Mouse (Mus musculus): ENCODE data around the gene Cr2. TPM values are rescaled to one million over a fixed set of nuclear protein-coding genes. Genes with fewer than 3 reads are reported as not detected.
A peak's percentile ranks its signal among the peaks of the same experiment; 100 is the strongest.
"Not testable (repeated sequence)": the region's sequence is repeated elsewhere in the genome, so short reads cannot be mapped to it uniquely, and the experiment has no call there.

Cr2 gene
- total RNA-seq (2014; fragmentation: Nextera tagmentation) (not detected in 2 replicates), total RNA-seq (2017) (0.12 and 0.38 TPM in 2 replicates), polyA plus RNA-seq (2012) (not detected in 2 replicates)

GRCm38 (mm10) chr1:195175980-195176931 is at the start of gene Cr2:
Gene Cr2 (minus strand): TSS chr1:195176716.
- Histone ChIP-seq H3K9me3 (replicated peaks) (no peaks in the 10 kb centered on the region), H3K36me3 (replicated peaks) (no peaks in the 10 kb centered on the region), H3K4me3 (ENCODE audit: low read depth, low read length) (no peak within 1 kb of the TSS), H3K4me1 (ENCODE audit: insufficient read depth, low read depth, low read length) (no peaks in the 10 kb centered on the region), H3K27me3 (ENCODE audit: insufficient read depth, low read length) (peaks cover 5% of the 10 kb centered on the region; the same call in 1 of the 2 replicates)
- no peak for ATAC-seq (ENCODE audit: extremely low read depth, insufficient number of reproducible peaks, low FRiP score, poor library complexity, severe bottlenecking)
- no peak for TF ChIP-seq TAL1 (conservative IDR thresholded peaks at IDR 0.05; ENCODE audit: low read depth, low read length)
- no peak for TF ChIP-seq CTCF (IDR thresholded peaks at IDR 0.05; ENCODE audit: low read depth, low read length)
- TF ChIP-seq GATA1 (IDR thresholded peaks at IDR 0.05; ENCODE audit: borderline replicate concordance, low read length), result no peak
- TF ChIP-seq GATA2 (IDR thresholded peaks at IDR 0.05; ENCODE audit: borderline replicate concordance, low read depth, low read length), result no peak
- TF ChIP-seq POLR2AphosphoS5 (IDR thresholded peaks at IDR 0.05; ENCODE audit: insufficient replicate concordance, low read depth, low read length), result no peak
- no peak for DNase-seq (ENCODE audit: low spot score)

- H3K27me3 ChIP-seq (ENCODE audit: insufficient read depth, low read length), result no peaks in the 10 kb centered on the region
- DNase-seq (ENCODE audit: low spot score) (no peak), ATAC-seq (ENCODE audit: extremely low read depth, insufficient number of reproducible peaks, low FRiP score, poor library complexity, severe bottlenecking) (no peak)
- no peaks in the 10 kb centered on the region for H3K9me3 ChIP-seq (replicated peaks)
- no peaks in the 10 kb centered on the region for H3K4me1 ChIP-seq (ENCODE audit: insufficient read depth, low read depth, low read length)
- H3K36me3 ChIP-seq (replicated peaks), result no peaks in the 10 kb centered on the region
- H3K4me3 ChIP-seq (ENCODE audit: low read depth, low read length), result no peak overlapping the region
- TF ChIP-seq GATA1 (IDR thresholded peaks at IDR 0.05; ENCODE audit: borderline replicate concordance, low read length) (no peak), POLR2AphosphoS5 (IDR thresholded peaks at IDR 0.05; ENCODE audit: insufficient replicate concordance, low read depth, low read length) (no peak), CTCF (IDR thresholded peaks at IDR 0.05; ENCODE audit: low read depth, low read length) (no peak), TAL1 (conservative IDR thresholded peaks at IDR 0.05; ENCODE audit: low read depth, low read length) (no peak), GATA2 (IDR thresholded peaks at IDR 0.05; ENCODE audit: borderline replicate concordance, low read depth, low read length) (no peak)
Measured at GRCm38 (mm10) chr1:195221781-195222180, 45.3 kb upstream of the Cr2 start.

- DNase-seq (ENCODE audit: low spot score); H3K9me3 ChIP-seq (replicated peaks); ATAC-seq (ENCODE audit: extremely low read depth, insufficient number of reproducible peaks, low FRiP score, poor library complexity, severe bottlenecking); H3K36me3 ChIP-seq (replicated peaks); H3K4me1 ChIP-seq (ENCODE audit: insufficient read depth, low read depth, low read length); H3K27me3 ChIP-seq (ENCODE audit: insufficient read depth, low read length); H3K4me3 ChIP-seq (ENCODE audit: low read depth, low read length): not testable (repeated sequence)
Measured at GRCm38 (mm10) chr1:195212851-195213250, 36.3 kb upstream of the Cr2 start.

GRCm38 (mm10) chr1:195184746-195185145 is 8.2 kb upstream of the Cr2 start:
- no peaks in the 10 kb centered on the region for H3K27me3 ChIP-seq (ENCODE audit: insufficient read depth, low read length)
- H3K36me3 ChIP-seq (replicated peaks), result no peaks in the 10 kb centered on the region
- DNase-seq (ENCODE audit: low spot score) (no peak), ATAC-seq (ENCODE audit: extremely low read depth, insufficient number of reproducible peaks, low FRiP score, poor library complexity, severe bottlenecking) (no peak)
- no peak for TF ChIP-seq CTCF (IDR thresholded peaks at IDR 0.05; ENCODE audit: low read depth, low read length)
- no peak for TF ChIP-seq POLR2AphosphoS5 (IDR thresholded peaks at IDR 0.05; ENCODE audit: insufficient replicate concordance, low read depth, low read length)
- TF ChIP-seq GATA2 (IDR thresholded peaks at IDR 0.05; ENCODE audit: borderline replicate concordance, low read depth, low read length), result no peak
- no peak for TF ChIP-seq TAL1 (conservative IDR thresholded peaks at IDR 0.05; ENCODE audit: low read depth, low read length)
- TF ChIP-seq GATA1 (IDR thresholded peaks at IDR 0.05; ENCODE audit: borderline replicate concordance, low read length), result no peak
- H3K9me3 ChIP-seq (replicated peaks), result no peaks in the 10 kb centered on the region
- no peaks in the 10 kb centered on the region for H3K4me1 ChIP-seq (ENCODE audit: insufficient read depth, low read depth, low read length)
- H3K4me3 ChIP-seq (ENCODE audit: low read depth, low read length), result no peak overlapping the region

- no peak for TF ChIP-seq CTCF (IDR thresholded peaks at IDR 0.05; ENCODE audit: low read depth, low read length)
- TF ChIP-seq POLR2AphosphoS5 (IDR thresholded peaks at IDR 0.05; ENCODE audit: insufficient replicate concordance, low read depth, low read length), result no peak
- TF ChIP-seq GATA2 (IDR thresholded peaks at IDR 0.05; ENCODE audit: borderline replicate concordance, low read depth, low read length), result no peak
- ATAC-seq (ENCODE audit: extremely low read depth, insufficient number of reproducible peaks, low FRiP score, poor library complexity, severe bottlenecking) (no peak), DNase-seq (ENCODE audit: low spot score) (no peak)
- Histone ChIP-seq H3K4me3 (ENCODE audit: low read depth, low read length) (no peak overlapping the region), H3K9me3 (replicated peaks) (no peaks in the 10 kb centered on the region), H3K27me3 (ENCODE audit: insufficient read depth, low read length) (peaks cover 4% of the 10 kb centered on the region; the same call in 1 of the 2 replicates), H3K36me3 (replicated peaks) (no peaks in the 10 kb centered on the region), H3K4me1 (ENCODE audit: insufficient read depth, low read depth, low read length) (no peaks in the 10 kb centered on the region)
Measured at GRCm38 (mm10) chr1:195164996-195165755, 11.3 kb downstream of the Cr2 start.

GRCm38 (mm10) chr1:195132070-195132469 is 44.4 kb downstream of the Cr2 start:
- peaks cover 18% of the 10 kb centered on the region for H3K36me3 ChIP-seq (replicated peaks)
- DNase-seq (ENCODE audit: low spot score), result no peak
- no peak for TF ChIP-seq GATA2 (IDR thresholded peaks at IDR 0.05; ENCODE audit: borderline replicate concordance, low read depth, low read length)
- no peak for TF ChIP-seq CTCF (IDR thresholded peaks at IDR 0.05; ENCODE audit: low read depth, low read length)
- no peak for TF ChIP-seq GATA1 (IDR thresholded peaks at IDR 0.05; ENCODE audit: borderline replicate concordance, low read length)
- TF ChIP-seq POLR2AphosphoS5 (IDR thresholded peaks at IDR 0.05; ENCODE audit: insufficient replicate concordance, low read depth, low read length), result no peak
- no peak for TF ChIP-seq TAL1 (conservative IDR thresholded peaks at IDR 0.05; ENCODE audit: low read depth, low read length)
- peaks cover 20% of the 10 kb centered on the region for H3K4me1 ChIP-seq (ENCODE audit: insufficient read depth, low read depth, low read length)
- no peaks in the 10 kb centered on the region for H3K27me3 ChIP-seq (ENCODE audit: insufficient read depth, low read length)
- peak overlapping the region; percentile 73; the same call in 1 of the 2 replicates for H3K4me3 ChIP-seq (ENCODE audit: low read depth, low read length)
- no peaks in the 10 kb centered on the region for H3K9me3 ChIP-seq (replicated peaks)
- ATAC-seq (ENCODE audit: extremely low read depth, insufficient number of reproducible peaks, low FRiP score, poor library complexity, severe bottlenecking), result no peak

Measured in G1E (cell line).